Mouse (Mus musculus): ENCODE data around the gene E2f8. TPM values are rescaled to one million over a fixed set of nuclear protein-coding genes. Genes with fewer than 3 reads are reported as not detected.

Gene E2f8
- polyA plus RNA-seq, 1 experiment = 5.4 TPM

- TF ChIP-seq CTCF (IDR thresholded peaks at IDR 0.05; ENCODE audit: extremely low read depth, insufficient read depth, insufficient read length, insufficient replicate concordance) (no peak), POLR2A (IDR thresholded peaks at IDR 0.05; ENCODE audit: low read depth, low read length) (no peak)
- no peaks in the 10 kb centered on the region for H3K4me1 ChIP-seq (ENCODE audit: control insufficient read depth, insufficient read depth, insufficient read length)
- DNase-seq (ENCODE audit: low read depth in 1 of 2, low spot score in 2 of 2) = no peak
- H3K4me3 ChIP-seq (ENCODE audit: extremely low read depth, insufficient read depth, insufficient read length) = no peak overlapping the region
- no peaks in the 10 kb centered on the region for H3K27me3 ChIP-seq (ENCODE audit: control insufficient read depth, insufficient read depth, low read length)
- no peak overlapping the region for H3K27ac ChIP-seq (ENCODE audit: insufficient read depth, low read length)
- peaks cover 30% of the 10 kb centered on the region for H3K36me3 ChIP-seq (ENCODE audit: control insufficient read depth, insufficient read depth, low read length)
- WGBS = 80% methylated on average over 5 of the region's 5 CpGs
Measured at GRCm38 (mm10) chr7:48829177-48829910, 52.1 kb downstream of the E2f8 start.

- TF ChIP-seq POLR2A (IDR thresholded peaks at IDR 0.05; ENCODE audit: low read depth, low read length) (no peak), CTCF (IDR thresholded peaks at IDR 0.05; ENCODE audit: extremely low read depth, insufficient read depth, insufficient read length, insufficient replicate concordance) (no peak)
- H3K27me3 ChIP-seq (ENCODE audit: control insufficient read depth, insufficient read depth, low read length) = no peaks in the 10 kb centered on the region
- H3K4me1 ChIP-seq (ENCODE audit: control insufficient read depth, insufficient read depth, insufficient read length) = no peaks in the 10 kb centered on the region
- H3K27ac ChIP-seq (ENCODE audit: insufficient read depth, low read length) = no peak overlapping the region
- no peak for DNase-seq (ENCODE audit: low read depth in 1 of 2, low spot score in 2 of 2)
- 91% methylated on average over 6 of the region's 6 CpGs for WGBS
- peaks cover 57% of the 10 kb centered on the region for H3K36me3 ChIP-seq (ENCODE audit: control insufficient read depth, insufficient read depth, low read length)
- no peak overlapping the region for H3K4me3 ChIP-seq (ENCODE audit: extremely low read depth, insufficient read depth, insufficient read length)
Measured at GRCm38 (mm10) chr7:48825170-48825569, 56.2 kb downstream of the E2f8 start.

GRCm38 (mm10) chr7:48824671-48825070 is 56.7 kb downstream of the E2f8 start:
- TF ChIP-seq CTCF (IDR thresholded peaks at IDR 0.05; ENCODE audit: extremely low read depth, insufficient read depth, insufficient read length, insufficient replicate concordance) (no peak), POLR2A (IDR thresholded peaks at IDR 0.05; ENCODE audit: low read depth, low read length) (no peak)
- no peak overlapping the region for H3K4me3 ChIP-seq (ENCODE audit: extremely low read depth, insufficient read depth, insufficient read length)
- 94% methylated on average over 1 of the region's 1 CpGs for WGBS

GRCm38 (mm10) chr7:48823621-48824020 is 57.8 kb downstream of the E2f8 start:
- H3K36me3 ChIP-seq (ENCODE audit: control insufficient read depth, insufficient read depth, low read length) = peaks cover 67% of the 10 kb centered on the region
- H3K27ac ChIP-seq (ENCODE audit: insufficient read depth, low read length) = no peak overlapping the region
- WGBS = 94% methylated on average over 3 of the region's 3 CpGs
- no peaks in the 10 kb centered on the region for H3K27me3 ChIP-seq (ENCODE audit: control insufficient read depth, insufficient read depth, low read length)
- no peaks in the 10 kb centered on the region for H3K4me1 ChIP-seq (ENCODE audit: control insufficient read depth, insufficient read depth, insufficient read length)
- no peak overlapping the region for H3K4me3 ChIP-seq (ENCODE audit: extremely low read depth, insufficient read depth, insufficient read length)
- TF ChIP-seq POLR2A (IDR thresholded peaks at IDR 0.05; ENCODE audit: low read depth, low read length) (no peak), CTCF (IDR thresholded peaks at IDR 0.05; ENCODE audit: extremely low read depth, insufficient read depth, insufficient read length, insufficient replicate concordance) (no peak)
- DNase-seq (ENCODE audit: low read depth in 1 of 2, low spot score in 2 of 2) = no peak

More at GRCm38 (mm10) chr7:48824671-48825070, 56.7 kb downstream of the E2f8 start:
- H3K4me1 ChIP-seq (ENCODE audit: control insufficient read depth, insufficient read depth, insufficient read length) = no peaks in the 10 kb centered on the region
- peaks cover 60% of the 10 kb centered on the region for H3K36me3 ChIP-seq (ENCODE audit: control insufficient read depth, insufficient read depth, low read length)
- no peak for DNase-seq (ENCODE audit: low read depth in 1 of 2, low spot score in 2 of 2)
- H3K27ac ChIP-seq (ENCODE audit: insufficient read depth, low read length) = no peak overlapping the region
- H3K27me3 ChIP-seq (ENCODE audit: control insufficient read depth, insufficient read depth, low read length) = no peaks in the 10 kb centered on the region

- Histone ChIP-seq H3K27me3 (ENCODE audit: control insufficient read depth, insufficient read depth, low read length) (no peaks in the 10 kb centered on the region), H3K36me3 (ENCODE audit: control insufficient read depth, insufficient read depth, low read length) (peaks cover 69% of the 10 kb centered on the region), H3K4me3 (ENCODE audit: extremely low read depth, insufficient read depth, insufficient read length) (no peak overlapping the region), H3K27ac (ENCODE audit: insufficient read depth, low read length) (no peak overlapping the region), H3K4me1 (ENCODE audit: control insufficient read depth, insufficient read depth, insufficient read length) (no peaks in the 10 kb centered on the region)
- WGBS = 95% methylated on average over 5 of the region's 5 CpGs
- TF ChIP-seq CTCF (IDR thresholded peaks at IDR 0.05; ENCODE audit: extremely low read depth, insufficient read depth, insufficient read length, insufficient replicate concordance) (no peak), POLR2A (IDR thresholded peaks at IDR 0.05; ENCODE audit: low read depth, low read length) (no peak)
- no peak for DNase-seq (ENCODE audit: low read depth in 1 of 2, low spot score in 2 of 2)
Measured at GRCm38 (mm10) chr7:48821654-48822053, 59.7 kb downstream of the E2f8 start.

Other genes with a start within 250 kb of the E2f8 start
- not detected in 2 replicates for gene Mrgprb3, start 237.8 kb downstream of the E2f8 start, polyA plus RNA-seq (2012; rRNA removed)
- 6.9 and 7.5 TPM in 2 replicates for gene Zdhhc13, start 92.6 kb downstream of the E2f8 start, polyA plus RNA-seq (2012; rRNA removed)
- 0.07 TPM in 1 of 2 replicates, not detected in the other for gene Csrp3, start 33.6 kb downstream of the E2f8 start, polyA plus RNA-seq (2012; rRNA removed)
- 3.3 and 3.5 TPM in 2 replicates for gene Nav2, start 27.1 kb upstream of the E2f8 start, polyA plus RNA-seq (2012; rRNA removed)